Mouse (Mus musculus): ENCODE measurements around the gene Gm4779. TPM values are rescaled to one million over a fixed set of nuclear protein-coding genes. Genes with fewer than 3 reads are reported as not detected.

The Gm4779 gene
- total and polyA plus RNA-seq, 3 experiments, result not detected

- no peaks in the 10 kb centered on the region for H3K9me3 ChIP-seq (replicated peaks; ENCODE audit: insufficient read depth, low read length)
These were observed 39.7 kb downstream of the Gm4779 start for GRCm38 (mm10) chrX:101754478-101754877.

DNA sequence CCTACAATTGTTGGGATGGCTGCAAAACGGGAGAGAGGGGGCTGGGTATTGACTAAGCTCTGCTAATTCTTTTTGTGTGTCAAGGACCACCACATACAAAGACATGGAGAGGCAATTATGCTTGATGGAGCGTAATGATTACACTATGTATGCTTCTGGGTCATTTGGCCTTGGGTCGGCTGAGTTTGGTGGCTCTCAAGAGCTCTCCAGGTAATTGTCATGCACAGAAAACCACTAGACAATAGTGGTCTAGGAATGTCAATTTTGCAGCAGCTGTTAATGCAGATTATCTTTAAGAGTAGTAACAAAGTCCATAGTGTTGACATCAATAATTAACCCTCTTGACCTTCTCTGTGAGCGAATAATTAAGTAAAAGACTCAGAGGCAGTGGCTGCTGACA, 44.1 kb downstream of the Gm4779 start:
- no peaks in the 10 kb centered on the region for H3K36me3 ChIP-seq (ENCODE audit: control insufficient read depth in 1 of 2, insufficient read depth in 2 of 2, low read length in 2 of 2)
- no peak for DNase-seq (ENCODE audit: low read depth, low spot score)
- no peak overlapping the region for H3K9ac ChIP-seq (ENCODE audit: control insufficient read depth, low read depth, low read length, poor library complexity, severe bottlenecking)
- H3K4me3 ChIP-seq (ENCODE audit: control insufficient read depth in 1 of 2, insufficient read depth in 1 of 2, low read depth in 2 of 2, low read length in 2 of 2), result no peak overlapping the region
- H3K27me3 ChIP-seq (ENCODE audit: control insufficient read depth in 1 of 2, insufficient read depth in 2 of 2, low read length in 2 of 2), result no peaks in the 10 kb centered on the region
- H3K79me2 ChIP-seq (ENCODE audit: control insufficient read depth, insufficient read depth, low read length, poor library complexity), result no peaks in the 10 kb centered on the region
- TF ChIP-seq POLR2AphosphoS2 (IDR thresholded peaks at IDR 0.05; ENCODE audit: low read length) (no peak), ZC3H11A (IDR thresholded peaks at IDR 0.05; ENCODE audit: low read depth, low read length) (no peak), RAD21 (IDR thresholded peaks at IDR 0.05; ENCODE audit: low read depth, low read length) (no peak), USF2 (IDR thresholded peaks at IDR 0.05; ENCODE audit: borderline replicate concordance in 1 of 2, insufficient read depth in 1 of 2, low read depth in 1 of 2, low read length in 2 of 2) (no peak), USF1 (IDR thresholded peaks at IDR 0.05; ENCODE audit: low read depth, low read length) (no peak), JUND (IDR thresholded peaks at IDR 0.05; ENCODE audit: low read depth, low read length) (no peak), MAX (IDR thresholded peaks at IDR 0.05; ENCODE audit: low read length) (no peak), KAT2A (conservative IDR thresholded peaks at IDR 0.05; ENCODE audit: low read depth, low read length) (no peak), MAZ (IDR thresholded peaks at IDR 0.05; ENCODE audit: low read depth, low read length) (no peak), SMC3 (IDR thresholded peaks at IDR 0.05; ENCODE audit: low read depth, low read length) (no peak), NELFE (IDR thresholded peaks at IDR 0.05; ENCODE audit: low read depth, low read length) (no peak), ELF1 (IDR thresholded peaks at IDR 0.05; ENCODE audit: low read depth, low read length) (no peak), HCFC1 (IDR thresholded peaks at IDR 0.05; ENCODE audit: low read depth, low read length) (no peak), POLR2A (IDR thresholded peaks at IDR 0.05; ENCODE audit: control insufficient read depth in 1 of 2, insufficient read depth in 1 of 2, low read depth in 1 of 2, low read length in 2 of 2, poor library complexity in 1 of 2) (no peak), BHLHE40 (IDR thresholded peaks at IDR 0.05; ENCODE audit: borderline replicate concordance, low read depth, low read length) (no peak), CHD2 (IDR thresholded peaks at IDR 0.05; ENCODE audit: low read length) (no peak), ZMIZ1 (IDR thresholded peaks at IDR 0.05; ENCODE audit: low read depth, low read length) (no peak), MYB (IDR thresholded peaks at IDR 0.05; ENCODE audit: low read depth, low read length) (no peak), CTCF (IDR thresholded peaks at IDR 0.05 in 2 of 3, conservative IDR thresholded peaks at IDR 0.05 in 1 of 3; ENCODE audit: control insufficient read depth in 1 of 3, insufficient read depth in 1 of 3, low read depth in 2 of 3, low read length in 3 of 3, poor library complexity in 1 of 3, severe bottlenecking in 1 of 3) (no peak), MAFK (IDR thresholded peaks at IDR 0.05; ENCODE audit: borderline replicate concordance, low read depth, low read length) (no peak)
- no peak overlapping the region for H3K27ac ChIP-seq (ENCODE audit: control insufficient read depth, low read depth, low read length)
- H3K9me3 ChIP-seq (replicated peaks; ENCODE audit: insufficient read depth, low read length), result no peaks in the 10 kb centered on the region
- no peaks in the 10 kb centered on the region for H3K4me1 ChIP-seq (ENCODE audit: control insufficient read depth in 1 of 2, insufficient read depth in 2 of 2, low read length in 2 of 2)

More at GRCm38 (mm10) chrX:101754478-101754877, 39.7 kb downstream of the Gm4779 start:
- Histone ChIP-seq H3K27ac (ENCODE audit: control insufficient read depth, low read depth, low read length) (no peak overlapping the region), H3K27me3 (ENCODE audit: control insufficient read depth in 1 of 2, insufficient read depth in 2 of 2, low read length in 2 of 2) (no peaks in the 10 kb centered on the region), H3K9ac (ENCODE audit: control insufficient read depth, low read depth, low read length, poor library complexity, severe bottlenecking) (no peak overlapping the region), H3K36me3 (ENCODE audit: control insufficient read depth in 1 of 2, insufficient read depth in 2 of 2, low read length in 2 of 2) (no peaks in the 10 kb centered on the region), H3K4me3 (ENCODE audit: control insufficient read depth in 1 of 2, insufficient read depth in 1 of 2, low read depth in 2 of 2, low read length in 2 of 2) (no peak overlapping the region), H3K79me2 (ENCODE audit: control insufficient read depth, insufficient read depth, low read length, poor library complexity) (no peaks in the 10 kb centered on the region), H3K4me1 (ENCODE audit: control insufficient read depth in 1 of 2, insufficient read depth in 2 of 2, low read length in 2 of 2) (no peaks in the 10 kb centered on the region)
- no peak for TF ChIP-seq EP300 (IDR thresholded peaks at IDR 0.05; ENCODE audit: low read depth in 1 of 2, low read length in 2 of 2)
- TF ChIP-seq MYC (IDR thresholded peaks at IDR 0.05; ENCODE audit: low read depth, low read length), result no peak
- TF ChIP-seq ZNF384 (IDR thresholded peaks at IDR 0.05; ENCODE audit: low read depth, low read length), result no peak
- no peak for TF ChIP-seq BHLHE40 (IDR thresholded peaks at IDR 0.05; ENCODE audit: borderline replicate concordance, low read depth, low read length)
- TF ChIP-seq NRF1 (IDR thresholded peaks at IDR 0.05; ENCODE audit: insufficient read depth, low read depth, low read length, poor library complexity, severe bottlenecking), result no peak
- no peak for TF ChIP-seq GATA1 (IDR thresholded peaks at IDR 0.05; ENCODE audit: low read depth, low read length)
- no peak for TF ChIP-seq TCF12 (IDR thresholded peaks at IDR 0.05; ENCODE audit: low read depth, low read length)
- TF ChIP-seq E2F4 (IDR thresholded peaks at IDR 0.05; ENCODE audit: borderline replicate concordance, low read depth, low read length), result no peak
- TF ChIP-seq TAL1 (IDR thresholded peaks at IDR 0.05; ENCODE audit: low read length), result no peak
- TF ChIP-seq ETS1 (IDR thresholded peaks at IDR 0.05; ENCODE audit: low read depth, low read length), result no peak
- TF ChIP-seq ZMIZ1 (IDR thresholded peaks at IDR 0.05; ENCODE audit: low read depth, low read length), result no peak
- no peak for TF ChIP-seq MXI1 (IDR thresholded peaks at IDR 0.05; ENCODE audit: low read depth, low read length)
- DNase-seq (ENCODE audit: low read depth, low spot score), result peak; percentile 20
